Mouse (Mus musculus): Measurements from ENCODE around the gene B3gnt9.

- TF ChIP-seq CTCF (IDR thresholded peaks at IDR 0.05; ENCODE audit: low read depth, low read length), result no peak
- TF ChIP-seq POLR2A (IDR thresholded peaks at IDR 0.05; ENCODE audit: extremely low read depth, insufficient read depth, low read length), result no peak
Measured at GRCm38 (mm10) chr8:105288231-105288630, 33.3 kb upstream of the B3gnt9 start.

Measured in liver, adult 2 months (tissue).